Mouse (Mus musculus) gastrocnemius, postnatal 36 days (tissue): ENCODE results near the gene Slc28a1. TPM values are rescaled to one million over a fixed set of nuclear protein-coding genes. Genes with fewer than 3 reads are reported as not detected.
"Not testable (repeated sequence)": the region's sequence is repeated elsewhere in the genome, so short reads cannot be mapped to it uniquely, and the experiment has no call there.

Experiments used
- DNase-seq, 2 experiments: peaks; one replicate each; pipeline ENCODE4 v3.0.0; 2022
- intact Hi-C: fragments of 180-260 bp; cut with DNase I; formaldehyde crosslinking; loops from one replicate; pipeline ENCODE4 v1.15.1; 2025
- total RNA-seq, 2 experiments: library from RNA; stranded (reverse); gene quantifications; 2 replicates each; pipeline ENCODE4 v1.2.3; 2021

Gene Slc28a1
- total RNA-seq, 2 experiments from 2014 or later, result 0.20 to 0.36 TPM

GRCm38 (mm10) chr7:81203576-81203975, 89.0 kb downstream of the Slc28a1 start:
- intact Hi-C loops, DNase-seq: not testable (repeated sequence)

DNA sequence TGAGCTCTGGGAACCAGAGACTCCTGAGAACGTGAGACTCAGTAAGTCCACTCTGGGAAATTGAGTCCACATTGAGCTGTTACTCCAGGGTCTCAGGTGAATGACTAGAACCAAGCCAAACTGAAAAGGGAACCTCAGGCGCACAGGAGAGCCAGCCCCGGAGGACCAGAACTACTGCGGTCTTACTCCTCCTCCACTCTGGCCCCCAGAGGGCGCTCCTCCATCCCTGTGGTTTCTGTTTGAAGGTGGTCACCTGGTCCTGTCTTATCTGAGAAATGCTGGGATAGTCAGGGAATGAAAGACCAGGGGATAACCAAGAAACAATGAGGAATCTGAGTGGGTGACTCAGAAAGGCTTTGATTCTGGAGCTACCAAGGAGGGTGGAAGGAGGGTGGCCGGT, 94.3 kb downstream of the Slc28a1 start:
- intact Hi-C loops, result loop anchor here (1.0 to 5.0 kb wide), 5 partner anchors 42 to 136 kb away; partner anchors contain the start of gene Rps17
- peak; percentile 55 to 63 for DNase-seq

GRCm38 (mm10) chr7:81209979-81210685, 95.5 kb downstream of the Slc28a1 start:
- peak in 1 of 2 experiments; percentile 7 for DNase-seq
- intact Hi-C loops, result loop anchor here (1.0 to 5.0 kb wide), 5 partner anchors 43 to 135 kb away; partner anchors contain the start of gene Rps17

DNA sequence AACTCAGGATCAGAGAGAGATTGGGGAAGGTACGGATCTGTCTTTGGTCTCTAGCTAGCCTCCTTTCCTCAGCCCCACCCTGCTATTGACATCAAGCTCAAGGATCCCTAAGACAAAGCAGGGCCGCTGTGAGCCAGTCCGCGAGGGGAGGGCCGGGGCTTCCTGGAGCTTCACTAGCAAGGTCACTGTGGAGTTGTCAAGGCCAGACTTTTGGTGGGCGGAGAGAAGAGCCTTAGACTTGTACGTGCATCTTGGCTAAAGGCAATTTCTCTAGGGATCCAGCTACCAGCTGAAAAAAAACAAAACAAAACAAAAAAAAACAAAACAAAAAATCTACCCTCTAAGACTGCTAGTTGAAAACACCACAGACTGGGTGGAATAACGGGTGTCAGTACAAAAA, 97.2 kb downstream of the Slc28a1 start:
- intact Hi-C loops, result no loop called here
- DNase-seq, result peak; percentile 14 to 15

GRCm38 (mm10) chr7:81212261-81212681, 97.7 kb downstream of the Slc28a1 start:
- peak; percentile 58 to 60 for DNase-seq
- intact Hi-C loops, result no loop called here

GRCm38 (mm10) chr7:81212697-81213346, 98.2 kb downstream of the Slc28a1 start:
- peak; percentile 94 to 98 for DNase-seq
- intact Hi-C loops, result no loop called here

DNA sequence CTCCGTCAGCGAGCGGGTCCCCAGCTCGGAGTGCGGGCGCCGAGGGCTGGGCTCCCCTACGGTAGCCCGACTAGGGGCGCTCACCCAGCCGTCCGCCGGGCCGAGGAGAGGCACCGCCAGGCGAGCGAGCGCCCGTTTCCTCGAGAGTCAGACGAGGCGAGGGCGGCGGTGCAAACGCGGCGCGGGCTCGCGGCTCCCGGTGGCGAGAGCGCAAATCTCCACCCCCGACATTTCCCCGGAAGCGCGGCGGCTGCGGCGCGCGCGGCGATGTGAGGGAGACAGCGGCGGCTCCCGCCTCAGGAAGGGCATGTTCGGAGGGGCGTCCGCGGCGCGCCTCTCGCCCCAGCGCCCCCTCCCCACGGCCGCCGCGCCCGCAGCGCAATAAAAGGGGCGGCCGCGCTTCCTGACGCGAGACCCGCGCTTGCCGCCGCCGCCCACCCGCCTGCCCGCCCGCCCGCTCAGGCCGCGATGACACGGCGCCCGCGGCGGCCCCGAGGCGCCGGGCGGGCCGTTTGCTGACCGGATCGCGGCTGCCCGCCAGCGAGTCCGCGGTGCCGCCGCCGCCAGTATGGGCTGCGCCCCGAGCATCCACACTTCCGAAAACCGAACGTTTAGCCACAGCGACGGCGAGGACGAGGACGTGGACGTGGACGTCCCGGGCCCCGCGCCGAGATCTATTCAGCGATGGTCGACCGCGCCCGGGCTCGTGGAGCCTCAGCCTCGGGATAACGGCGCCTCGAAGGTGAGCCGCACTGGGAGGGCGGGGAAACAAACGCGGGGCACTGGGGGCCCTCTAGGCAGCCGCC, 99.0 kb downstream of the Slc28a1 start, which contains the start of gene Pde8a:
TSS of gene Pde8a (plus strand) at position 250 of the 806 bp plus-strand sequence.
- intact Hi-C loops, result no loop called here
- DNase-seq, result peak in 1 of 2 experiments; percentile 37

DNA sequence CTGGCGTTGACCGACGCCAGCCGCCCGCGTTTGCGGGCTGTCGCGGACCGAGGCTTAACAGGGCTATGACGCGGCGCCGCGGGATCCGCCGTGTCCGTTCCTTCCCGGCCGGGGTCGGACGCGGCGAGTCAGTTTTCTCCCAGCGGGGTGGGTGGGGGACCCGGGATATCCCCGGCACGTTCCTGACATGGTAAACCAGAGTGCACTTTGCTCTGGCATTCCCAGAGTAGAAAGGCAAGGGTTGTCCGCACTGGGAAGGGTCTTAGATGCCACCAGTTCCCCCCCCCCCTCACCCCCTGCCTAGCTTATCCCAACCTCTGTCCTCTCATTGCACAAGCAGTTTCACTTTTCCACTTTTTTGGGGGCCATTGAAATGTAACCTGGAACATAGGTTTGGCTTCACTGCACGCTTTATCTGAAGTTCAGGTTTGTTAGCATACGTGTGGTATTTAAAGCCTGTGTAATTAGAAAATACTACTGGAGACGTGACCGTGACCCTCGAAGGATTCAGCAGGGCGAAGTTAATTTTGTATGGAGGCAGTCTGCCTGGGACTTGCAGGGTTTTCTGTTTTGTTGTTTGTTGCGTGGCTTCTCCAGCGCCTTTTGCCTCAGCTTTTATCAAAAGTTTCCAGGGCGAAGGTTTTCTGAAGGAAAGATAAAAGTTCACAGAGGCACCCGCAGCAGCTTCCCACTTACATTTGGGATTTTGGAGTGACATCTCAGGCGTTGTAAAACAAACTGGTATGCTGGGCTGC, 99.7 kb downstream of the Slc28a1 start:
- intact Hi-C loops, result no loop called here
- peak in 1 of 2 experiments; percentile 10 for DNase-seq

DNA sequence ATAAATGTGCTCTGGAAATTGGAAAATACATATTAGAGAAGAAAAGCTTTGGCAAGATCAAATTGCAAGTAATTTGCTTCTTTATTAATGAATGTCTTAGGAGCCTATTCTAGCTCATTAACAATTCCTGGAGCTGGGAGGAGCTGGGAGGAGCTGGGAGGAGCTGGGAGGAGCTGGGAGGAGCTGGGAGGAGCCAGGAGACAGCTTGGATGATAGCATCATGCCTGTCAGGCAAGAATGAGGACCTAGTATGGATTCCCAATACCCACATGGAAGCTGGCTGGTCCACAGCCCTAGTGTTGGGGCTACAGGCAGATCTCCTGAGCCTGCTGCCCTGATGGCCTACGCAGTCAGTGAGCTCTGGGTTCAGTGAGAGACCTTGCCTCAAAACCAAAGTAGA, 101.4 kb downstream of the Slc28a1 start:
- no peak for DNase-seq
- intact Hi-C loops, result no loop called here

- intact Hi-C loops, result no loop called here
- DNase-seq, result no peak
Measured at GRCm38 (mm10) chr7:81219321-81219720, 104.7 kb downstream of the Slc28a1 start.

Other genes starting within 250 kb of the Slc28a1 start
- gene Wdr73, start 213.5 kb upstream of the Slc28a1 start, total RNA-seq, result 1 to 10 TPM; 2.9 to 4.3 TPM
- gene Nmb, start 209.7 kb upstream of the Slc28a1 start, total RNA-seq, result 1 to 10 TPM; 5.2 to 5.4 TPM
- gene Sec11a, start 167.0 kb upstream of the Slc28a1 start, total RNA-seq, result 10 to 100 TPM; 24.5 to 25.2 TPM
- gene Zfp592, start 121.1 kb upstream of the Slc28a1 start, total RNA-seq, result 10 to 100 TPM; 10.3 to 11.4 TPM
- gene Alpk3, start 57.2 kb upstream of the Slc28a1 start, total RNA-seq, result 100 to 1,000 TPM; 201 to 258 TPM
- gene Pde8a, start 98.8 kb downstream of the Slc28a1 start, total RNA-seq, result 1 to 10 TPM; 4.7 to 7.0 TPM
- gene Rps17, start 230.5 kb downstream of the Slc28a1 start, total RNA-seq, result 100 to 1,000 TPM; 615 to 766 TPM